Mouse (Mus musculus): ENCODE measurements at regions not wholly inside any gene's neighbourhood (a gene's known extent, or its start where the extent isn't known, plus 50 kb on each side); places are given as distances from the start of the nearest gene placed in this dataset.

GRCm38 (mm10) chr2:75062189-75062510 is 236.5 kb downstream of the Mtx2 start:
- peak in 1 of 2 experiments; percentile 24 for DNase-seq

GRCm38 (mm10) chr2:75064406-75065115 is 239.0 kb downstream of the Mtx2 start:
- no peak for DNase-seq

DNA sequence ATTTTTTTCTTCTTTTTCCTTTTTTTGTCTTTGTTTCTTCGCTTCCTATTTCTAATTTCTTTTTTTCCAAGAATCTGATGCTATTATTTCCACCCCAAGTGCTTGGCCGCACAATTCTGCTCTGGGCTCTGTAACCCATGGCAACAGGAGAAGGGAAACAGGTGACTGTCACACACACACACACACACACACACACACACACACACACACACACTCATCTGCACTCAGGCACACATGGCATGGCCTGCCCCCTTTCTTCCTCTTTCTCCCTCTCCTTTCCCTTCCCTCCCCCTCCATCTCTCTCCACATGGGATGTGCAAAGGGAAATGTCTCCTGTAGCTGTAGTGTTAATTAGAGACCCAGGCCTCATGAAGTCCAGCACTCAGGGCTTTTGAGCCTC is 239.7 kb downstream of the Mtx2 start:
- DNase-seq, result no peak

DNA sequence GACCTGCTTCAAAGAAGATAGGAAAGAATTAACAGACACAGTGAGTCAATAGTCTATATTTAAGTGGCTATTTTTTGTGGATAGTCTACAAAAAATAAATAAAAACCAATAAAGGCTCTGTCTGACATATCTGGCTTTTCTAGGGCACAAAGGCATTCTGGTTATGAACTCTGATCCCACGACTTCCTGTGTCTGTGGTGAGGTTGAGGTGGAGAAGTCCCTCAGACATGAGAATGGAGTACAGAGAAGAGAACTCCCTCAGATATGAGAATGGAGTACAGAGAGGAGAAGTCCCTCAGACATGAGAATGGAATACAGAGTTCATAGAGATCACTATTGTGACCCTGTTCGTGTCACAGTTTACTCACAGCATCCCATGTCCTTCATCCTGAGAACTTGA is 243.7 kb downstream of the Mtx2 start:
- no peak for DNase-seq

- DNase-seq, result no peak
These were observed 246.4 kb downstream of the Mtx2 start for GRCm38 (mm10) chr2:75072021-75072420.

DNA sequence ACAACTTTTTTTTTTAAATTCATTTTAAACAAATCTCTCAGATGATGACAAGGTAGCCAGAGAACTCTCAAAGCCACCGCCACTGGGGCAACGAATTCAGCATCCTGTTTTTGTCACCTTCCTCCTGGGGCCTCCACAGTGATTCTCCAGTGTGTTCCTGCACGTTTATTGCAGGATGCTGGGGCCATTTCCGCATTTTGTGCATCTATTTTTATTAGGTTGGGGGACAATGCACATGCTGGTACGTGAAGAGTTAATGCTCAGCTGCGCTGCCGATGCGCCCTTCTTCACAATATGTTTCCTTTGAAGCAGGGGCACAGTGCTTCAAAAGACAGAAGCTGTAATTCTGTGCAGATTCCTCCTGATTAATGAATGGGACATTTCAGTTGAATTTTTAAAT is 246.9 kb downstream of the Mtx2 start:
- DNase-seq, result no peak

DNA sequence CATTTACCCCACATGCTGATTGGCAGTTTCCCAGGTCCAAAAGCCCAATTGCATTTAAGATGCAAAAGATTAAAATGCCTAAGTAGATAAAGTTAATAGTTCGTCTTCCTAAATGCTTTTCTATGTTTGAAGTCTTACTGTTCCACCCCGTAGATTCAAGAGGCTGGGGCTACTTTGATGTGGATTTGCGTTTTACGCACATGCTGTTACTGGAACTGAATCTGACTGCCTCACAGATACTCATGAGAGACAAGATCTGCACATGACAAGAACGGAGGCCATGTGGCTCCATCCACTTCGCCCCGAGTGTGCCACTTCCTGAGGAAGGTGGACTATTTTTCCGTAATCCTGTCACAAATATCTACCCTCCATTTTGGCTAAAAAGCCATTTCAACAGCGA is 247.6 kb downstream of the Mtx2 start:
- no peak for DNase-seq

DNA sequence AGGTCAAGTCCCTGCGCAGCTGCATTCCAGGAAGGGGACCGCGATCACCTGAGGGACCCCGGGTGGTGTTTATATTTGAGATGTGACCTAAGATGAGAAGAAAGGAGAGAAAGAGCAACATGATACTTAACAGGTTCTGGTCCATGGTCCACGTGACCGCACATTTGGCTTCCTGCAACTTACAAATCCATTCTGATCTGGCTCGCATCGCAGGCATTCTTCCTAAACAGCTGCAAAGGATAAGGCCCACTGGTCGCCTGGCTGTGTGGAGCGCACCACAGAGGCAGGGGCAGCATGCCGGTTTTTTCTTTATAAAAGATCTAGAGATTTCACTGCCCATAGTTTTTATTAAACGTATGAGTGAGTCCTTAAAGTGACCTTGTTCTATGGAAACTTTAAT is 261.6 kb downstream of the Mtx2 start:
- DNase-seq, result no peak

DNA sequence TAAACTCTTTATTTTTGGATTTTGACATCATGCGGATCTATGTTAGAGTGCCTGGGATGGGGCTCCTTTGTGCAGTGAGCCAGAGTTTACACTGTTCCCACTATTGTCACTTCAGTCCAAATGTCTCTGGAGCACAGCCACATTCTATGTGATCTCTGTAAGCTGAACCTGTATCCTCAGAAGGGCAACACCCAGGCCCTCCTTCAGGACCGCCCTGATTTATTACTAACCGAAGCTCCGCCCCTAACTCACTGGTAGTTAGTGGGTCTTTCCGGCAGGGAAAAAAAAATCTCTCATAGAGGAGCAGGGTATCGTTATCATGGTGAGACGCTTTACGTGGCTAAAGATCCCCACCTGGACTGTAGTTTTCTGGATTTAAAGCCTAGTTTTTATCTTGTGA is 263.6 kb downstream of the Mtx2 start:
- no peak for DNase-seq

DNA sequence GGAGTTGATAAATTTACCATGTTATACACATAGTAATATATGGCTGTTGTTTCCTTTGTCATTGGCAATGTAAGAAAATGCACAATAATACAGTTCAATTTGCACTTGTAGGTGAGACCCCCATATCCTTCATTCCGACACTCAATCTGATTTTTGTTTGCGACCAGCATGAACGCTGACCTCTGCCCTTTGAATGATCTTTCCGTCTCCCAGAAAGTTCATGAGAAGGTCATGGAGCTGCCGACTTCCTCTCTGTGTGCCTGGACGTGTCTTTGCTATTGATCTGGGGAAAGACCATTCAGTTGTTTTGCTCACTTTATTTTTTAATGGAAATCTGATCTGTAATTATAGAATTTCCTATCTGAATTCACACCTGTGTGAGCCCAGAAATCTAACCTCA is 264.0 kb downstream of the Mtx2 start:
- DNase-seq, result no peak

GRCm38 (mm10) chr2:75090439-75090838 is 264.8 kb downstream of the Mtx2 start:
- no peak for DNase-seq

GRCm38 (mm10) chr2:75101501-75101900 is 275.9 kb downstream of the Mtx2 start:
- no peak for DNase-seq

- DNase-seq, result no peak
These were observed 287.1 kb downstream of the Mtx2 start for GRCm38 (mm10) chr2:75112751-75113150.

DNA sequence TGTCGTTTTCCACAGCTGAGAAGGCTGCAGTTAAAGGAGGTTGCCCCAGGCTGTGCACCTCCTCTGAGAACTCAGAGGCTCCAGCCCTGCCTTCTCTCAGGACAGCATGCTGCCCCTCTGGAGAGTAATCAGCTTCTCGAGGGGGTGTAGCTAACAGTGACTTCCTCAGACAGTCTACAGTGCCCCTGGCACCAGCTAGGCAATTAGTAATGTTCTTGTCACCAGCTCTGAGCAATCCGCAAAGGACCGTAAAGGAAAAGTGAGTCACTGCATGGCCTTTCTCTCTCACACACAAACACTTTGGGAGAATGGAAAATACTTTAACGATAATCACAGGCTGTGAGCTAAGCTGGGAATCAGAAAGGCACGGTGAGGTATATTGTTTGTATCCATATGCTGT is 288.8 kb downstream of the Mtx2 start:
- no peak for DNase-seq

DNA sequence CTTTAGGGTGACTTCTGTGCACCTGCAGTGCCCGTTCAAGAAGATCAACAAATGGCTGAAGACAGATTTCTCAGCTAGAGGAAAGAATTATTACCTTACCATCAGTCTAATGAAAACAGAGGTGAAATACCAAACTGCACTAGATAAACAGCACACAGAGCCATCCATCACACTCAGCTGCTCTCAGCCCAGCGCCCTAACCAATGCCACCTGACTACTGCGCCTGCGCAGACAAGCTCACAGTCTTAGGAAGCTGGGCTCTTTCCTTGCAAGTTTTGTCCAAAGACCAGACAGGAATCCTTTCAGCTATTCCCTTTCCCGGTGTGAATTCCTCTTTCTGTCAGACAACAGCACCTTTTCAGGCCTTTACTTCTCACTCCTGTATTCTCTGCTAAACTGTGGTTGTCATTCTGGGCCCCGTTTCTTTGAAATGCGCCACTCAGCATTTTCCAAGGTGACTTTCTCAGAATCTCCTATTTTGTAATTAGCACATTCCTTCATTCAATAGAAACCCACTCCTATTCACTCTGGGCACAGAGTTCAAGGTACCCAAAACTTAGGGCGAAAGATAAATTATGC is 292.8 kb downstream of the Mtx2 start:
- DNase-seq, result no peak

GRCm38 (mm10) chr2:75119599-75119998 is 294.0 kb downstream of the Mtx2 start:
- no peak for DNase-seq

GRCm38 (mm10) chr2:75133298-75134080 is 307.9 kb downstream of the Mtx2 start:
- DNase-seq, result no peak

DNA sequence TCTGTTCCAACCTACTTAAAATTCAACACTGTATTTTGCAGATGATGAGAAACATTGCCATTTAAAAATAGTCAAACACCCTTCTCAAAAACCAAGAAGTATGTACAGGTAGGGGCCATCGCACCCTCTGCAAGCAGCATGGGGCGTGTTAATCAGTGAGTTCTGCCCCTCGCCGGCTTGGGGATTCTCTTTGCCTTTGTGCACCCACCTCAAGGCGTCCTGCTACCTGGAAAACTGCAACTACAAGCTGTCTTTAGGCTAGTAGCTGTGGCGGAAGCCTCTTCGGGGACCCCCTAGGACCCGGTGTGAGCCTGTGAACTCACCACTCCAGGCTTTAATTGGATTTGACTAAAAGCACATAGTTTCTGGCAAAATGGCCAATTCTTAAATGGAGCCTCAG is 311.0 kb downstream of the Mtx2 start:
- DNase-seq, result no peak

DNA sequence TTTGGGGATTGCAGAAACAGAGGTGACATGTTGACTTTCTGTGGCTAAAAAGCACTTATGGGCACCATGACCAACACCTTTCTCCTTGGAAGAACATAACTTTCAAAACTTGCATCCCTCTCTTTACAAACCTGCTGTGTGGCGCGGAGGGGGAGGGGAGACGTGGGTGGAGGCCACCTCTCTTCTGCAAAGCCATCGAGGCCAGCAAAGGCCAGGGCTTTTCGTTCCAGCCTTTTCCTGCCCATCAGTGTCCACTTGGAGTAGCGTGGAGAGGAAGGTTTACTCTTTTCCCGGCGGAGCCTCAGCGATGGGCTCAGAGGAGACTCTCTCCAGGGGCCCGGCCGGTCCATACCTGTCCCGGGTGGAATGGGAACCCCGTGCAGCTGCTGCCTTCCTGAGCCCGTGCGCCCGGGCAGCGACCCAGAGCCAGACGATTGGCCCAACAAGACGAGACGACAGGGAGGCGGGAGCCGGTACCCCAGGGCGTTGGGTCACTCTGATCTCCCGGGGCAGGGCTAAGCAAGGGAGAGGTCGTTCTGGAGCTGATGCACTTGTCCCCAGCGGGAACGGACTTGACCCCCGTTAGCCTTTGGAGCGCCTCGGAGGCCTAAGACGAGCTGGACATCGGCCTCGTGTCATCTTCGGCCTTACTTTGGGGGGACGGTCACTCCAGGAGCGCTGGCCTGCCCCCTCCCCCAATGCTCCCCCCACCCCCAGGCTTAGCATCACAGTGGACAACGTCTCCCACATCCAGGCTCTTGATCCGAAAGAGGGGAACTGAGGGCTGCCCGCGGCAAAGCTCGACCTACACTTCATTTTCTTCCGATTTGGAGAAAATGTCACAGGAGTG is 311.8 kb downstream of the Mtx2 start:
- peak; percentile 6 to 9 for DNase-seq

DNA sequence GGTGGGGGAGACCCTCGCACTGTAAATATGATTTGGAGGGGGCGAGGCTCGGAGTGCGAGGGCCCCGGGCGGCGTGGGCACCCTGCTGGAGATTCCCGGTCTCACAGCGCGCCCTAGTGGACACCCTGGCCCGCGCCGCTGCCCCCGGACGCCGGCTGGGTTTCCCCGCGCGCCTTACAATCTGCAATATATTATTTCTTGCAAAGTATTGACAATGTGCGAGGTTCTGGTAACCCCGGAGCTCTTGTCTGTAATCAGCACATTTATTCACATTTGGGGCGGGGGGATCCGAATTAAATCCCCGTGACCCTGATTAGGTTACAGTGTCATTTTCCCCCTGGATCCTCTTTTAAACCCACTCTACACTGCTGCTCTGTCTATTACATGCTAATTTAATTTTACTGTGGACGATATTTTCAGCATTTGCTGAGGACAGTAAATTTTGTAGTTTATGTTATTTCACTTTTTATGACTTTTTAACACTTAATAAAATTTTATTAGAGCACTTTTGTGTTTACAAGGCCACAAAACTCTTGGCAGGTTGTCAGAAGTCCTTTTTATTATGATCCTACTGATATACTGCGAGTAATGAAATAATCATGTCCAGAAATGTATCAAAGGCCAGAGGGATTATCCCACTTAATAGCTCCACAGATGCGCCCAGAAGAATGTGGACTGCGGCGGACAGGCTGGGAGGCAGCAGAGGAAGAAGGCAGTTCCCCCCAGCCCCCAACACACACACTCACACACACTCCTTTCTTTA is 312.6 kb downstream of the Mtx2 start:
- DNase-seq, result peak; percentile 43 to 51

DNA sequence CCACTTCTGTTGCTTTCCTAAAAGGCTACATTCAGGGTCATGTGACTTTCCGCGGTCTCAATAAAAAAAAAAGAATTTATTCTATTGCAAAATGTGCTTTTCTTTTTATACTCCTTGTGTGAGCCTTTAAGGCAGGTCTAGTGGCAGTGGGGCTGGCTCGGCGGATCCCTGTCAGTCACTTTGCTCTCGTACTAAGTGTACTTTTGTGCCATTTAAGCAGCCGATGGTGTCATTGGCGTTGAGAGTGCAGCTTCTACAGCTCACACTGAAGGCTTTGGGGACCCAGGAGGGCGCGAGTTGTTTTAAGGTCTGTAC is 313.1 kb downstream of the Mtx2 start:
- DNase-seq, result no peak

DNA sequence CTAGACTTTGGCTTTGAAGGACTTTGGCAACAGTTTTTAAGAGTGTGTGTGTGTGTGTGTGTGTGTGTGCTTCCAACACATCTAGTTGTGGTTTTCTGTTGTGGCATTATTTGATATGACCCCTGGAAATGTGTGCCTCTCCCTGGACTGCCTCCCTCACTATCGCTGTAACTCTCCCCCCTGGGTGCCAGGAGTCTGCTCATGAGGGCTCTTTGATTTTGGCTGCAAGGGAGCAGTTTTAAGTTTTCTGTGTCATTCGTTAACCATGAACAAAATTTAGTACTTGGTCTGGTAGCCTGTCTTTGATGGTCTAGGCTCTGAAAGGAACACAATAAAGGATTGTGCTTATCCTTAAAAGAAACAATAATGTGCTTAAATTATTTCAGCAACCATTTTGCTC is 313.9 kb downstream of the Mtx2 start:
- no peak for DNase-seq

DNA sequence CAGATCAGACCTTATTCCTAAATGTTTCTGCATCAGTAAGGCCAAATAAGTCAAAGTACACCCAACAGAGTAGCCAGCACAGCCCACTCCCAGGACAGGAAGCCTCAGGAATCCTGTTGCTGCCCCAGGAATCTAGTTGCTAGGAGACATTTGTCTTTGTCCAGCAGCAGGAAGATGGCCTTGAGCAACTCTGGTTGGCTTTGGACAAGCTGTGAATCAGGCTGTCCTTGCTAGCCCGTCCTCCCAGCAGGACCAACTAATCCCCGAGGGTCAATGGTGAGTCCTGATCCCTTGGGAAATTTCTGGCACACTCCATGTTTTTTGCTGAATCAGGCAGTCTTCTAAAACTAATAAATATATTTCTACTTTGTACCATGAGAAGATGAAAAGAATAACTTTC is 317.1 kb downstream of the Mtx2 start:
- DNase-seq, result no peak

All from cerebellum, postnatal 36 days (tissue).